Mouse (Mus musculus) CD4-positive helper T cell, adult 2 months (primary cell): ENCODE measurements at regions not wholly inside any gene's neighbourhood (a gene's known extent, or its start where the extent isn't known, plus 50 kb on each side); places are given as distances from the start of the nearest gene placed in this dataset.
A peak's percentile ranks its signal among the peaks of the same experiment; 100 is the strongest.
"Not testable (repeated sequence)": the region's sequence is repeated elsewhere in the genome, so short reads cannot be mapped to it uniquely, and the experiment has no call there.

Experiments
- DNase-seq: peaks from one replicate; pipeline ENCODE4 v3.0.0-alpha.2; 2012; ENCODE audit warnings: low read depth, missing footprints, low spot score

DNA sequence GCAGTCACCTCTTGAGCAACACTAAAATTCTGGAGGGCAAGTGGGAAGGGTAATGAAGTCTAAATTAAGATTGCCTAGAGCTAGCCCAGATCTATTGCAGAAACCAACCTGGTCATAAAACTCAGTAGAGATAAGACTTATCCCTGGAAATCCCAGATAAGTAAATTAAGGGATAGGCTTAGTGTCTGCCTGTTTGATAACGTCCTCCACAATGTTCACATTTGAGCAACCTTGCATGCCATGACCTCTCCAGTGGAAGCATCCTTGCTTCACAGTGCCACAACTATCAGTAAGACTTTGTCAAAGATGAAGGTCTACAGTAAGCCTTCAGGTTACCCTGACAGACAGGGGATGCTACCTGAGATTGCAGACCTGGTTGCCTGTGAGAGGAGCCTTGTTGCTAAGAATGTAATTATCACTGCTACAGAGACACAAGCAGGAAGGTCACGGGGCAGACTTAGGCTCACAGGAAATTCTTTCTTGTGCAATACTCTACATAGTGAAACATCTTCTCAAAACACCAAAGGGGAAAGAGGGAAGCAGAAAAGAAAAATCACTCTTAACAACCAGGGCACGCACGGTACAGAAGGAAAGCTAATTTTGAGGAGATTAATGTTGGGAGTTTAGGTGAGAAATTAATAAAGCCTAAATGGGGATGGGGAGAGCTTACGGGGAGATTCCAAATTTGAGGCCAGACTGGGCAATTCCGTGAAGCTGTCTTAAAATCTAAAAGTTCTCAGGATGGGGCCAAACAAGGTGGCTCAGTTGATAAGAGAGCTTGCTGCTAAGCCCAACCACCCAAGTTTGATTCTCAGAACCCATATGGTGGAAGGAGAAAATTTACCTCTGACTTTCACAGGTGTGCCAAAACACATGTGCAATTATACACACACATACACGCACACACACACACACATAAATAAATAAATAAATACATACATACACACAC, 56.9 kb upstream of the Prdm9 start:
- DNase-seq, result no peak

DNA sequence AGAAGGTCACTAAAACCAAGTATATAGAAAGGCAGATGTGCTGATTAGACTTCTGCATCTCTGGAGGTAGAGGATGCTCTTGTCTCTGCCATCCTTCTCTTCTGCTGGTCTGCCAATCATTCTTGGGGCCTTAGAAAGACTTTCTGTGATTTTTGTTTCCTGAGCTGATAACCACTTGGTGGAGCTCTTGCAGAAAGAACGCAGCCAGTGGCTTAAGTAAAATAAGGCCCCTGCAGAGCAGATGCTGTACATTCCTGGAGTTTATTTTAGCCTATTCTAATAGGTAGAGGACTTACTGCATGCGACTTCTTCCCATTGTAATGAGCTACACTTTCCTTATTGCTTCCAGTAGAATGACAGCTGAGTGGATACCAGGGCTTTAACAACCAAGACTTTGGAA, 58.8 kb upstream of the Prdm9 start:
- peak; percentile 20 for DNase-seq

GRCm38 (mm10) chr17:15630792-15631191, 66.6 kb upstream of the Prdm9 start:
- DNase-seq, result no peak

DNA sequence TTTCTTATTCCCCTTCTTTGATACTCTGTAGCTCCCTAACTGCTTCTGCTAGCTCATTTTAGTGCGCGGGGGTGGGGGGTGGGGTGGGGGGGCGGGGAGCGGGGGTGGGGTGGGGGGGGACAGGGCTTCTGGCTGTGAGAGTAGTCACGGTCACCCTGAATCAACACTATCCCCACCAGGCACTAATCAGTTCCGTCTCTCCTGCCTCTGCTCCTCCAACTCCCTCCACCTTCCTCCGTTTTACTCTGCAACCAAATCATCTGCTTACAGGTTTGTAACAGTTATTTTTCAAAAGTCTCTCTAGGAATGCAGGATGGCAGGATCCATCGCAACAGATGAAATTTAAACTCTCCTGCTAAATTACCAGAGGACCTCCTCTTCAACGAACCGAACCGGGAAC, 67.5 kb upstream of the Prdm9 start:
- no peak for DNase-seq

GRCm38 (mm10) chr17:15632090-15632489, 67.9 kb upstream of the Prdm9 start:
- no peak for DNase-seq

GRCm38 (mm10) chr17:15639111-15639865, 65.5 kb upstream of the Chd1 start:
- not testable (repeated sequence) for DNase-seq

DNA sequence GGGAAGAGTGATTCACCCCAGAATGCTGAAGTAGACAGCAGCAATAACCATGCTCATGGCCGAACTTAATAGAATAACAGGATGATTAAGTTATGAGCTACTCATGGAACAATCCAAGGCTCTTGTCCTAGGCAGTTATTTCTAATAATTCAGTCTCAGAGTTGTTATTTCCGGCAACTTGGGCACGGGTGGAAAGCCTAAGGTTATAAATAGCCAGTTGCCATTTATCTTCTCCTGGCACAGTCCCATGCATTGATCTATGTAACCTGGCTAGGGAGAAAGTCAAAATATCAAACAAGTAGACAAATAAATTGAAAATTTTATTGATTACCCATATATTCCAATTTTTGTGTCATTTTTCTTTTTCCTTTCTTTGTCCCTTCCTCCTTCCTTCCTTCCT, 64.0 kb upstream of the Chd1 start:
- DNase-seq, result no peak

- DNase-seq, result no peak
These were observed 63.0 kb upstream of the Chd1 start for GRCm38 (mm10) chr17:15641764-15642163.

GRCm38 (mm10) chr17:15646768-15647167, 58.0 kb upstream of the Chd1 start:
- no peak for DNase-seq

DNA sequence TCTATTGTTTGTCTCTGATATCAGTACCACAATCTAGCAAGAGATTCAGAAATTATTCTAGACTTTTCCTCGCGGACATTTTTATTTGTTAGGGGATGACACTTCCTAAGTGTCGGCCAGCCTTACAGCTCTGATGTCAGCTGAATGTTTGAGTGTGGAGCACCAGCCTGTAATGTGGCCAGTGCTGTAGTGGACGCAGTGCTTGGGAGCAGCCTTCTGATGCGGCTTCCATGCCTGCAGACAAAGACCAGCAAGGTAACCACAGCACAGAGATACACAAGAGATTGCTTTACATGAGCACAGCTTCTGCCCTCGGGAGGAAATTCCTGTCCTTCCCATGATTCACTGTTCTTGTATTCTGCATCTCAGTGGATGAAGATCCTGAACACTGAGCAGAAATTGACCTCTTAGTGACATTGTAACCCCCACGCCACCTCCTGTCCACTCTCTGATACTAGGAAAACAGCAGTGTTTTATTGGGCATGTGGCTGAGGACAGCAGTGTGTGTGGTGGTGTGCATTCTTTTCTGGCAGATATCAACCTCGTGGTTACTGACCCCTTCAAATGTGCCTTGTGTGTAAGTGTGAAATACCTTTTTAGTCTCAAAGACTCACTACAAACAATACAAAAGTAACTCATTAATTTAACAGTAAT, 54.6 kb upstream of the Chd1 start:
- no peak for DNase-seq

DNA sequence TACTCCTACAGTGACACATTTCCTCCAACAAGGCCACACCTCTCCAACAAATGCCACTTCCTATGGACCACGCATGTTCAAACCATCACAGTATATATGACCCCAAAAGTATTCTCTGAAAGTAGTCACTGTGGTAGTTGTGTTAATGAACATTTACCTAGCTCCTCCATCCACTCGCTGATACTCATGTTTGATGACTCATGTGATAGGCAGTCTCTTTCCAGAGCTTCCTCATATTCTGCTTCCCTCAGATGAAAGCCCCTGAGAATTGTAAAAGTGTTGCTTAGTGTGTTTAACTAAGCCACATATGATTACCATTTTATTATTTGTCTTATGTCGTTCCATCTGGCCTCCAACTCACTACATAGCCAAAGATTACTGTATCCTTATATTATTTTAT, 52.9 kb upstream of the Chd1 start:
- no peak for DNase-seq
